Mouse (Mus musculus) kidney, embryonic 16.5 days (tissue): ENCODE data around the gene Zfp655. TPM values are rescaled to one million over a fixed set of nuclear protein-coding genes. Genes with fewer than 3 reads are reported as not detected.
"Not testable (repeated sequence)": the region's sequence is repeated elsewhere in the genome, so short reads cannot be mapped to it uniquely, and the experiment has no call there.

ENCODE experiments used
- ATAC-seq: fragments of 200-750 bp; cut with Nextera tagmentation; 2 replicates; pipeline ENCODE4 v1.8.0; 2017; ENCODE audit warnings: moderate TSS enrichment; ENCODE audit not compliant: low FRiP score, low TSS enrichment
- H3K27ac ChIP-seq: fragments of 300-500 bp; sonication (generic); 2 replicates; pipeline ENCODE4 v1.5.1; 2014; ENCODE audit warnings: low read length
- H3K27me3 ChIP-seq: fragments of 300-500 bp; sonication (generic); 2 replicates; pipeline ENCODE4 v1.6.1; 2014; ENCODE audit warnings: low read length, control low read depth, mixed read lengths; ENCODE audit not compliant: insufficient read depth
- H3K36me3 ChIP-seq: fragments of 300-500 bp; sonication (generic); 2 replicates; pipeline ENCODE4 v1.6.1; 2014; ENCODE audit warnings: low read length, control low read depth, mixed read lengths; ENCODE audit not compliant: insufficient read depth
- H3K4me1 ChIP-seq: fragments of 300-500 bp; sonication (generic); 2 replicates; pipeline ENCODE4 v1.6.1; 2014; ENCODE audit warnings: low read length, control low read depth, mixed read lengths; ENCODE audit not compliant: insufficient read depth
- H3K4me2 ChIP-seq: fragments of 300-500 bp; sonication (generic); replicated peaks from 2 replicates; pipeline ENCODE4 v1.6.1; 2014; ENCODE audit warnings: low read depth, low read length
- H3K4me3 ChIP-seq: fragments of 300-500 bp; sonication (generic); 2 replicates; pipeline ENCODE4 v1.5.1; 2014; ENCODE audit warnings: mild to moderate bottlenecking, low read length
- H3K9ac ChIP-seq: fragments of 300-500 bp; sonication (generic); replicated peaks from 2 replicates; pipeline ENCODE4 v1.6.1; 2014; ENCODE audit warnings: low read length
- H3K9me3 ChIP-seq: fragments of 300-500 bp; sonication (generic); 2 replicates; pipeline ENCODE4 v1.6.1; 2016; ENCODE audit warnings: low read length, control low read depth
- WGBS: fragments of 180-500 bp; shearing (Covaris S2); extraction: QIAGEN DNeasy Blood & Tissue Kit; methylation state at CpG from one replicate; pipeline ENCODE4 v1.1.7; 2014; 5-methylcytosine and 5-hydroxymethylcytosine counted together
- polyA plus RNA-seq: library from polyadenylated mRNA; unstranded; fragments of >200 nt; fragmentation: Nextera tagmentation; extraction: Ambion mirVana; gene quantifications from 2 replicates; pipeline ENCODE4 v1.2.1, GENCODE M21; 2015

Zfp655 gene
- polyA plus RNA-seq, 1 experiment from 2014 or later = 35.3 TPM

GRCm38 (mm10) chr5:145203936-145204691 is 27.4 kb upstream of the Zfp655 start, which contains the start of gene Zkscan5:
Zkscan5 (plus strand) TSS chr5:145204562.
- peaks cover 13% of the 10 kb centered on the region for H3K36me3 ChIP-seq
- peak within 1 kb of the TSS; percentile 94 for H3K27ac ChIP-seq
- H3K27me3 ChIP-seq = no peaks in the 10 kb centered on the region
- peak; percentile 98 for ATAC-seq
- H3K9me3 ChIP-seq = no peaks in the 10 kb centered on the region
- peak within 1 kb of the TSS; percentile 81 for H3K4me3 ChIP-seq
- H3K4me2 ChIP-seq = peak within 1 kb of the TSS; percentile 72
- peak within 1 kb of the TSS; percentile 83 for H3K9ac ChIP-seq
- WGBS = under 1% methylated on average over 22 of the region's 22 CpGs
- H3K4me1 ChIP-seq = peaks cover 21% of the 10 kb centered on the region

- Histone ChIP-seq H3K9me3 (no peaks in the 10 kb centered on the region), H3K4me2 (peak overlapping the region; percentile 72), H3K36me3 (peaks cover 16% of the 10 kb centered on the region), H3K4me3 (peak overlapping the region; percentile 81), H3K9ac (peak overlapping the region; percentile 53), H3K27ac (no peak overlapping the region), H3K4me1 (peaks cover 21% of the 10 kb centered on the region), H3K27me3 (no peaks in the 10 kb centered on the region)
- no peak for ATAC-seq
- WGBS = 20% methylated on average over 9 of the region's 9 CpGs
These were observed 26.5 kb upstream of the Zfp655 start for GRCm38 (mm10) chr5:145205041-145205440.

- Histone ChIP-seq H3K27me3 (no peaks in the 10 kb centered on the region), H3K9me3 (no peaks in the 10 kb centered on the region), H3K36me3 (peaks cover 36% of the 10 kb centered on the region), H3K4me1 (peaks cover 12% of the 10 kb centered on the region), H3K4me2 (no peak overlapping the region), H3K4me3 (no peak overlapping the region), H3K27ac (no peak overlapping the region), H3K9ac (no peak overlapping the region)
- WGBS = 93% methylated on average over 6 of the region's 6 CpGs
- no peak for ATAC-seq
These were observed 24.1 kb upstream of the Zfp655 start for GRCm38 (mm10) chr5:145207385-145207784.

- Histone ChIP-seq H3K9me3 (no peaks in the 10 kb centered on the region), H3K4me2 (no peak overlapping the region), H3K4me3 (no peak overlapping the region), H3K27ac (no peak overlapping the region), H3K36me3 (peaks cover 42% of the 10 kb centered on the region), H3K4me1 (peaks cover 12% of the 10 kb centered on the region), H3K9ac (no peak overlapping the region), H3K27me3 (no peaks in the 10 kb centered on the region)
- 86% methylated on average over 6 of the region's 6 CpGs for WGBS
- no peak for ATAC-seq
These were observed 23.6 kb upstream of the Zfp655 start for GRCm38 (mm10) chr5:145207954-145208353.

- not testable (repeated sequence) for ATAC-seq, H3K4me2 ChIP-seq, H3K27ac ChIP-seq, H3K9me3 ChIP-seq, H3K4me3 ChIP-seq, H3K9ac ChIP-seq, H3K27me3 ChIP-seq
- H3K36me3 ChIP-seq = peaks cover 44% of the 10 kb centered on the region
- WGBS = 44% methylated on average over 10 of the region's 11 CpGs
- H3K4me1 ChIP-seq = peaks cover 12% of the 10 kb centered on the region
These were observed 23.1 kb upstream of the Zfp655 start for GRCm38 (mm10) chr5:145208391-145208790.

GRCm38 (mm10) chr5:145211340-145211739 is 20.2 kb upstream of the Zfp655 start:
- no peak for ATAC-seq
- WGBS = 99% methylated on average over 4 of the region's 4 CpGs
- Histone ChIP-seq H3K27ac (no peak overlapping the region), H3K4me3 (no peak overlapping the region), H3K27me3 (no peaks in the 10 kb centered on the region), H3K9me3 (no peaks in the 10 kb centered on the region), H3K4me2 (no peak overlapping the region), H3K9ac (no peak overlapping the region), H3K36me3 (peaks cover 56% of the 10 kb centered on the region), H3K4me1 (no peaks in the 10 kb centered on the region)

GRCm38 (mm10) chr5:145212216-145212615 is 19.3 kb upstream of the Zfp655 start:
- H3K36me3 ChIP-seq = peaks cover 52% of the 10 kb centered on the region
- H3K9me3 ChIP-seq = no peaks in the 10 kb centered on the region
- no peak overlapping the region for H3K4me3 ChIP-seq
- 87% methylated on average over 4 of the region's 4 CpGs for WGBS
- no peak overlapping the region for H3K27ac ChIP-seq
- no peak for ATAC-seq
- H3K9ac ChIP-seq = no peak overlapping the region
- H3K4me1 ChIP-seq = no peaks in the 10 kb centered on the region
- H3K27me3 ChIP-seq = no peaks in the 10 kb centered on the region
- no peak overlapping the region for H3K4me2 ChIP-seq

- ATAC-seq = no peak
These were observed 18.0 kb upstream of the Zfp655 start for GRCm38 (mm10) chr5:145213505-145213904.

GRCm38 (mm10) chr5:145214679-145215078 is 16.8 kb upstream of the Zfp655 start:
- Histone ChIP-seq H3K27ac (no peak overlapping the region), H3K36me3 (peaks cover 58% of the 10 kb centered on the region), H3K4me3 (no peak overlapping the region), H3K4me1 (no peaks in the 10 kb centered on the region), H3K27me3 (no peaks in the 10 kb centered on the region), H3K9me3 (no peaks in the 10 kb centered on the region), H3K9ac (no peak overlapping the region), H3K4me2 (no peak overlapping the region)
- 73% methylated on average over 4 of the region's 4 CpGs for WGBS
- ATAC-seq = no peak

More at GRCm38 (mm10) chr5:145213505-145213904, 18.0 kb upstream of the Zfp655 start:
- Histone ChIP-seq H3K27me3 (no peaks in the 10 kb centered on the region), H3K9ac (no peak overlapping the region), H3K4me2 (no peak overlapping the region), H3K9me3 (no peaks in the 10 kb centered on the region), H3K4me1 (no peaks in the 10 kb centered on the region), H3K27ac (no peak overlapping the region), H3K4me3 (no peak overlapping the region), H3K36me3 (peaks cover 55% of the 10 kb centered on the region)
- WGBS = 89% methylated on average over 3 of the region's 3 CpGs

GRCm38 (mm10) chr5:145217746-145218145 is 13.8 kb upstream of the Zfp655 start:
- no peaks in the 10 kb centered on the region for H3K27me3 ChIP-seq
- H3K27ac ChIP-seq = no peak overlapping the region
- ATAC-seq = no peak
- H3K36me3 ChIP-seq = peaks cover 56% of the 10 kb centered on the region
- no peak overlapping the region for H3K4me3 ChIP-seq
- no peaks in the 10 kb centered on the region for H3K4me1 ChIP-seq
- H3K9ac ChIP-seq = no peak overlapping the region
- H3K4me2 ChIP-seq = no peak overlapping the region
- 74% methylated on average over 6 of the region's 6 CpGs for WGBS
- no peaks in the 10 kb centered on the region for H3K9me3 ChIP-seq
